Mouse (Mus musculus) C2C12 (cell line): ENCODE results near the gene Kcnh2. TPM values are rescaled to one million over a fixed set of nuclear protein-coding genes. Genes with fewer than 3 reads are reported as not detected.
A peak's percentile ranks its signal among the peaks of the same experiment; 100 is the strongest.

Experiments used
- H3K27me3 ChIP-seq: one replicate; pipeline ENCODE4 v1.6.1; 2011; ENCODE audit not compliant: control insufficient read depth, insufficient read depth, insufficient read length
- H3K36me3 ChIP-seq: one replicate; pipeline ENCODE4 v1.6.1; 2011; ENCODE audit not compliant: control insufficient read depth, insufficient read depth
- H3K4me3 ChIP-seq: one replicate; pipeline ENCODE4 v1.5.1; 2011; ENCODE audit warnings: mild to moderate bottlenecking, control low read depth; ENCODE audit not compliant: poor library complexity, insufficient read depth, severe bottlenecking
- H3K79me2 ChIP-seq: one replicate; pipeline ENCODE4 v1.6.1; 2011; ENCODE audit not compliant: control insufficient read depth, insufficient read depth
- H3K79me3 ChIP-seq: one replicate; pipeline ENCODE4 v1.6.1; 2011; ENCODE audit warnings: low read depth, control low read depth
- H3ac ChIP-seq: one replicate; pipeline ENCODE3; 2011; ENCODE audit warnings: low read depth; ENCODE audit not compliant: control insufficient read depth, insufficient read length
- CEBPB ChIP-seq: IDR thresholded peaks from one replicate; pipeline ENCODE4 v1.6.1; 2011; ENCODE audit warnings: low read depth, mild to moderate bottlenecking, control low read depth, moderate library complexity
- CTCF ChIP-seq: IDR thresholded peaks from one replicate; pipeline ENCODE4 v1.5.1; 2011; ENCODE audit not compliant: control insufficient read depth, insufficient read depth, insufficient read length
- FOSL1 ChIP-seq: IDR thresholded peaks from one replicate; pipeline ENCODE4 v1.8.0; 2011; ENCODE audit warnings: mild to moderate bottlenecking, low read length; ENCODE audit not compliant: poor library complexity, insufficient read depth, severe bottlenecking
- MAX ChIP-seq: IDR thresholded peaks from one replicate; pipeline ENCODE4 v1.6.1; 2011; ENCODE audit warnings: mild to moderate bottlenecking, control low read depth
- MYOD1 ChIP-seq: IDR thresholded peaks from one replicate; pipeline ENCODE4 v1.6.1; 2011; ENCODE audit warnings: low read depth; ENCODE audit not compliant: control insufficient read depth, insufficient read length
- MYOG ChIP-seq: IDR thresholded peaks from one replicate; pipeline ENCODE4 v1.6.1; 2011; ENCODE audit not compliant: control insufficient read depth, insufficient read length; ENCODE audit errors: extremely low read depth
- USF1 ChIP-seq: IDR thresholded peaks from one replicate; pipeline ENCODE4 v1.6.1; 2011; ENCODE audit warnings: low read depth, mild to moderate bottlenecking, control low read depth, moderate library complexity
- polyA plus RNA-seq: library from polyadenylated mRNA; unstranded; fragments of >200 nt; fragmentation: generic; extraction: Trizol; gene quantifications from one replicate; pipeline ENCODE4 v1.2.1, GENCODE M21; 2012; ENCODE audit warnings: missing spikeins

The Kcnh2 gene
- polyA plus RNA-seq, 1 experiment = 3.1 TPM

- H3K79me2 ChIP-seq = no peaks in the 10 kb centered on the region
- H3K27me3 ChIP-seq = no peaks in the 10 kb centered on the region
- no peak overlapping the region for H3K4me3 ChIP-seq
- no peaks in the 10 kb centered on the region for H3K79me3 ChIP-seq
- no peaks in the 10 kb centered on the region for H3K36me3 ChIP-seq
- no peak for TF ChIP-seq MAX
- peak; percentile 53 for TF ChIP-seq MYOD1
- no peak for TF ChIP-seq USF1
- TF ChIP-seq CTCF = no peak
- TF ChIP-seq FOSL1 = peak; percentile 16
- peak; percentile 85 for TF ChIP-seq CEBPB
- no peak for TF ChIP-seq MYOG
- no peak overlapping the region for H3ac ChIP-seq
These were observed 41.3 kb upstream of the Kcnh2 start for GRCm38 (mm10) chr5:24392724-24393123.

GRCm38 (mm10) chr5:24391864-24392263 lies 40.5 kb upstream of the Kcnh2 start, which contains the start of gene Atg9b:
Atg9b (minus strand) TSS chr5:24392143.
- H3K4me3 ChIP-seq = no peak within 1 kb of the TSS
- H3ac ChIP-seq = no peak within 1 kb of the TSS
- H3K36me3 ChIP-seq = no peaks in the 10 kb centered on the region
- TF ChIP-seq MYOG = no peak
- no peak for TF ChIP-seq MAX
- TF ChIP-seq USF1 = no peak
- TF ChIP-seq CTCF = no peak
- TF ChIP-seq CEBPB = no peak
- TF ChIP-seq MYOD1 = no peak
- no peak for TF ChIP-seq FOSL1
- H3K27me3 ChIP-seq = no peaks in the 10 kb centered on the region
- H3K79me2 ChIP-seq = no peaks in the 10 kb centered on the region
- no peaks in the 10 kb centered on the region for H3K79me3 ChIP-seq

- no peaks in the 10 kb centered on the region for H3K27me3 ChIP-seq
- no peaks in the 10 kb centered on the region for H3K79me3 ChIP-seq
- no peaks in the 10 kb centered on the region for H3K36me3 ChIP-seq
- no peak for TF ChIP-seq MYOG
- TF ChIP-seq MYOD1 = no peak
- no peak for TF ChIP-seq MAX
- TF ChIP-seq CTCF = no peak
- no peak for TF ChIP-seq USF1
- TF ChIP-seq FOSL1 = no peak
- TF ChIP-seq CEBPB = no peak
- no peak overlapping the region for H3ac ChIP-seq
- no peak overlapping the region for H3K4me3 ChIP-seq
- H3K79me2 ChIP-seq = no peaks in the 10 kb centered on the region
These were observed 38.2 kb upstream of the Kcnh2 start for GRCm38 (mm10) chr5:24389658-24390020.

GRCm38 (mm10) chr5:24389011-24389657 lies 37.7 kb upstream of the Kcnh2 start:
- no peaks in the 10 kb centered on the region for H3K79me2 ChIP-seq
- H3K4me3 ChIP-seq = no peak overlapping the region
- H3K27me3 ChIP-seq = no peaks in the 10 kb centered on the region
- TF ChIP-seq MYOG (no peak), CEBPB (no peak), CTCF (no peak), MAX (no peak), FOSL1 (no peak), USF1 (no peak), MYOD1 (no peak)
- no peaks in the 10 kb centered on the region for H3K36me3 ChIP-seq
- H3K79me3 ChIP-seq = no peaks in the 10 kb centered on the region
- H3ac ChIP-seq = no peak overlapping the region

GRCm38 (mm10) chr5:24388246-24388915 lies 37.0 kb upstream of the Kcnh2 start:
- Histone ChIP-seq H3K36me3 (no peaks in the 10 kb centered on the region), H3K79me3 (no peaks in the 10 kb centered on the region), H3ac (no peak overlapping the region), H3K4me3 (no peak overlapping the region), H3K79me2 (no peaks in the 10 kb centered on the region), H3K27me3 (no peaks in the 10 kb centered on the region)
- TF ChIP-seq MYOG (no peak), CTCF (no peak), USF1 (no peak), MYOD1 (no peak), FOSL1 (no peak), MAX (no peak), CEBPB (no peak)
